Mouse (Mus musculus): ENCODE measurements at regions not wholly inside any gene's neighbourhood (a gene's known extent, or its start where the extent isn't known, plus 50 kb on each side); places are given as distances from the start of the nearest gene placed in this dataset.
A peak's percentile ranks its signal among the peaks of the same experiment; 100 is the strongest.

DNA sequence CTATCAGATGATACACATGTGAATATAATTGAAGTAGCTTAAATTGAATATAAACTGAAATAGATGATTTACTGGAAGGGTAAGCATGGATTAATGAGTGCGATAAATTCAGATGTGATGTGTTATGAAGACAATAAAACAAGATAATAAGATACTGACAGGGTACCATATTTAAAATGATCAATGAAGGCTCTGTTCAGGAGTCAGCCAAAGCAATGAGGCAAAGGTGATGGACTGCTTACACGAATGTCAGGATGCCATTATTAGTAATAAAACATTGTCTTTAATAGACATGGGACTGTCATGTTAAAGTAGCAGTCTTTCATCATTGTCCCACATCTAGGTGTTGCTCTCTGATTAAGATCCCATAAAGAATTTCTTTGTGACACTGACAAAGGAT is 263.1 kb upstream of the Ano5 start:
- H3K27ac ChIP-seq, result no peak overlapping the region
- H3K9me3 ChIP-seq (replicated peaks; ENCODE audit: low read length), result no peaks in the 10 kb centered on the region
- no peak for TF ChIP-seq CTCF (IDR thresholded peaks at IDR 0.05; ENCODE audit: low read depth)
- no peak overlapping the region for H3K4me2 ChIP-seq (ENCODE audit: low read length)
- H3K9ac ChIP-seq (ENCODE audit: low read depth, low read length), result no peak overlapping the region
- no peaks in the 10 kb centered on the region for H3K36me3 ChIP-seq (ENCODE audit: insufficient read depth, low read length)
- ATAC-seq (replicated peaks; ENCODE audit: low FRiP score, low read depth), result no peak
- H3K4me1 ChIP-seq (replicated peaks; ENCODE audit: insufficient read depth, low read length), result no peaks in the 10 kb centered on the region
- no peak overlapping the region for H3K4me3 ChIP-seq (replicated peaks; ENCODE audit: low read depth, low read length)
- DNase-seq (ENCODE audit: low spot score), result no peak
- no peaks in the 10 kb centered on the region for H3K27me3 ChIP-seq (ENCODE audit: insufficient read depth, low read length)
- WGBS, result 70% methylated on average over 2 of the region's 2 CpGs

DNA sequence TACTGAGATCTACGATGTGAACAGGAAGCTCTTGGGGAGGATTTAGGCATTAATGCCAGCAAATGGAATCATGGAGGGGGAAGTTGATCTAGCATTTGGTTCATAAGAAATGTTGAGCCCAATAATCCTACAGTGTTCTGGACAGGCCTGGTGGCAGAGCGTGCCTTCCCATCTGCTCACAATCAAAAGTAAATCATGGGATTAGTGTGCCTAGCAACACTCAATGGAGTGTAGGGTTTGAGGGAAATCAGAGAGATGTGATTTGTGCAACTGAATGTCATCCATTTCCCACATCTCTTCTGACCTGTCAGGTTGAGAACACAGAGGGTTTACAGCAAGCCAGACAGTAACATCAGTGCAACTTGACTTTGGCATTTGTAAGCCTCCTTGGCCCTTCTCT is 256.4 kb upstream of the Ano5 start:
- no peaks in the 10 kb centered on the region for H3K36me3 ChIP-seq (ENCODE audit: insufficient read depth, low read length)
- DNase-seq (ENCODE audit: low spot score) (no peak), ATAC-seq (replicated peaks; ENCODE audit: low FRiP score, low read depth) (no peak)
- no peak overlapping the region for H3K4me2 ChIP-seq (ENCODE audit: low read length)
- no peak overlapping the region for H3K4me3 ChIP-seq (replicated peaks; ENCODE audit: low read depth, low read length)
- 70% methylated on average over 2 of the region's 2 CpGs for WGBS
- TF ChIP-seq CTCF (IDR thresholded peaks at IDR 0.05; ENCODE audit: low read depth), result no peak
- no peak overlapping the region for H3K9ac ChIP-seq (ENCODE audit: low read depth, low read length)
- no peak overlapping the region for H3K27ac ChIP-seq
- H3K27me3 ChIP-seq (ENCODE audit: insufficient read depth, low read length), result no peaks in the 10 kb centered on the region
- H3K4me1 ChIP-seq (replicated peaks; ENCODE audit: insufficient read depth, low read length), result no peaks in the 10 kb centered on the region
- no peaks in the 10 kb centered on the region for H3K9me3 ChIP-seq (replicated peaks; ENCODE audit: low read length)

DNA sequence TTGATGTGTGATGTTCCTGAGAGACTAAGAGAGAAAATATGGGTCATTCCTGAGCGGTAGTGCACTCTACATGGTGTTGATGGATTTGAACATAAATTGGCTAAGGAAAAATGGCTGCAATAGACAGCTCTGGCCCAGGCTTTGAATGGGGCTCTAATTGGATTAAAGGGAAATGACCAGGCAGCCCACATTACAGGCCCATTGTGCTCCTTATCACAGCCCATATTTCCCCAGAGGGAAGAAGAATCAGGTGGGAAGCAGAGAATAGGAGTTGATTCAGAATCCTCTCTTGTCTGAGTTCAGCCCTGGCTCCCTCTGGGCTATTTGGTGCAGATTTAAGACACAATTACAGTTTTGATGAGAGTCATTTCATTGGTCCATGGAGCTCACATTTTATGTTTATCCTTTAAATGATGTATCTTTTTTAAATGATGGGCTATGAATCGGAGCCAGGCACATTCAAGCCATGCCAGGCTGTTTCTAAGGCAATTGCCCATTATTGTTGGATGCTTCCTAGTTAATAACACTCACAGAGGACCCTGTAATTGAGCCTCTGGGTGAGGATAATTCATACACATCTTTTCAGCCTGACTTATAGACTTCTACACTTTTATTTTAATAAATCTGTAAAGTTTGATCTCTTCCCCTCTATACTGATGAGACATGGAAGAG is 251.5 kb upstream of the Ano5 start:
- DNase-seq (ENCODE audit: low spot score) (no peak), ATAC-seq (replicated peaks; ENCODE audit: low FRiP score, low read depth) (no peak)
- no peak overlapping the region for H3K9ac ChIP-seq (ENCODE audit: low read depth, low read length)
- no peak overlapping the region for H3K4me2 ChIP-seq (ENCODE audit: low read length)
- H3K27ac ChIP-seq, result no peak overlapping the region
- H3K4me3 ChIP-seq (replicated peaks; ENCODE audit: low read depth, low read length), result no peak overlapping the region
- 75% methylated on average over 2 of the region's 2 CpGs for WGBS
- no peak for TF ChIP-seq CTCF (IDR thresholded peaks at IDR 0.05; ENCODE audit: low read depth)
- no peaks in the 10 kb centered on the region for H3K9me3 ChIP-seq (replicated peaks; ENCODE audit: low read length)
- no peaks in the 10 kb centered on the region for H3K4me1 ChIP-seq (replicated peaks; ENCODE audit: insufficient read depth, low read length)
- H3K36me3 ChIP-seq (ENCODE audit: insufficient read depth, low read length), result no peaks in the 10 kb centered on the region
- H3K27me3 ChIP-seq (ENCODE audit: insufficient read depth, low read length), result no peaks in the 10 kb centered on the region

DNA sequence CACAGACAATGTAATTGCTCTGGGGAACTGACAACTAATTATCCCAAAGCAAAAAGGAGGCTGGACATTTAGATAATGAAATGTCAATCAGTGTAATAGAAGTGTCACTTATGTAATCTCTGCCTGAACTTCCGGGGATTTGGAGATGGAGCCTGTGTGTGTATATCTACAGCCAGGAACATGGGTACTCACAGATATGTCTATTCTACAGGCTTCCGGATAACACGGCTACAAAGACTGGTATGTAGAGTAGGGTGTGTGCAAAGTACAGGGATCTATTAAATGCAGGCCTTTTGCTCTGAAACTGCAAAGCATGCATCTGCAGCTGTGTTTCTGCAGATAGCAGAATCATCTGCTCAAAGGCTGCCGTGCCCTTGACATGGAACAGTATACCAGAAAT is 246.7 kb upstream of the Ano5 start:
- Histone ChIP-seq H3K9me3 (replicated peaks; ENCODE audit: low read length) (no peaks in the 10 kb centered on the region), H3K4me3 (replicated peaks; ENCODE audit: low read depth, low read length) (no peak overlapping the region), H3K27ac (no peak overlapping the region), H3K9ac (ENCODE audit: low read depth, low read length) (no peak overlapping the region), H3K27me3 (ENCODE audit: insufficient read depth, low read length) (no peaks in the 10 kb centered on the region), H3K4me1 (replicated peaks; ENCODE audit: insufficient read depth, low read length) (no peaks in the 10 kb centered on the region), H3K36me3 (ENCODE audit: insufficient read depth, low read length) (no peaks in the 10 kb centered on the region), H3K4me2 (ENCODE audit: low read length) (no peak overlapping the region)
- DNase-seq (ENCODE audit: low spot score), result no peak
- TF ChIP-seq CTCF (IDR thresholded peaks at IDR 0.05; ENCODE audit: low read depth), result no peak
- ATAC-seq (replicated peaks; ENCODE audit: low FRiP score, low read depth), result no peak
- WGBS, result 86% methylated on average over 4 of the region's 4 CpGs

DNA sequence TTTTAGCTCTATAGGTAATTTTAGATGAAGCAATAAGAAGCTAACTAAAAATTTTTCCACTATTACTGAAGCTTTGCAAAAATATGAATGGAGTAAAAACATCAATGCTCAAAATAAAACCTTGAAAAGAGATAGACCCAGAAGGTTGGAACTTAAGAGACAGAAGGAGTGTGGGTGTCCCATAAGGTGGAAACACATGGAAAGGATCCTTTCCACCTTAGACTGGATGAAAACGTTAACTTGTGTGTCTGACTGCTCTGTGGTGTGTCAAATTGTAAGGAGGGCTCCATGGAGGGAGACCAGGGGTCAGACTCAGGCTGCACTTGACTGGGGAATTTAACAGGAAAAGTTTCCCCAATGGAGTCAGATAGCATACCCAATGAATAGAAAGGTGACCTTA is 244.9 kb upstream of the Ano5 start:
- H3K4me3 ChIP-seq (replicated peaks; ENCODE audit: low read depth, low read length), result no peak overlapping the region

DNA sequence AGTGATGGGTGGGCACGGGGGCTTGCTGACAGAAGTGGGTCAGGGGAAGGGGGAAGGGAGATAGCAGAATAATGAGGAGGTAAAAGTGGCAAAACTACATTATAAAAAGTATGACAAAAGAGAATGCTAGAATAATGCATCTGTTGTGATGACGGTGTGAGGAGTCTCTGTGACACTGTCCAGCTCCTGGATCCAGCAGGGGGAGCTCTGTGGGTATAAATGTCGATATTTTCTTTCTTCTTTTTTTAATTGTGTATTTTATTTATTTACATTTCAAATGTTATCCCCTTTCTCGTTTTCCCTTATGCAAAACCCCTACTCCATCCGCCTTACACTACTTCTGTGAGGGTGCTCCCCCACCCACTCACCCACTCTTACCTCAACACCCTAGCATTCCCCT is 243.9 kb upstream of the Ano5 start:
- H3K36me3 ChIP-seq (ENCODE audit: insufficient read depth, low read length), result no peaks in the 10 kb centered on the region
- H3K27me3 ChIP-seq (ENCODE audit: insufficient read depth, low read length), result no peaks in the 10 kb centered on the region
- TF ChIP-seq CTCF (IDR thresholded peaks at IDR 0.05; ENCODE audit: low read depth), result peak; percentile 39; the same call in 1 of the 2 replicates
- ATAC-seq (replicated peaks; ENCODE audit: low FRiP score, low read depth) (no peak), DNase-seq (ENCODE audit: low spot score) (no peak)
- H3K9me3 ChIP-seq (replicated peaks; ENCODE audit: low read length), result no peaks in the 10 kb centered on the region
- 71% methylated on average over 5 of the region's 5 CpGs for WGBS
- no peak overlapping the region for H3K9ac ChIP-seq (ENCODE audit: low read depth, low read length)
- H3K4me1 ChIP-seq (replicated peaks; ENCODE audit: insufficient read depth, low read length), result no peaks in the 10 kb centered on the region
- no peak overlapping the region for H3K4me2 ChIP-seq (ENCODE audit: low read length)
- no peak overlapping the region for H3K27ac ChIP-seq
- no peak overlapping the region for H3K4me3 ChIP-seq (replicated peaks; ENCODE audit: low read depth, low read length)

More for the DNA sequence above, 244.9 kb upstream of the Ano5 start:
- no peaks in the 10 kb centered on the region for H3K27me3 ChIP-seq (ENCODE audit: insufficient read depth, low read length)
- ATAC-seq (replicated peaks; ENCODE audit: low FRiP score, low read depth), result no peak
- H3K36me3 ChIP-seq (ENCODE audit: insufficient read depth, low read length), result no peaks in the 10 kb centered on the region
- TF ChIP-seq CTCF (IDR thresholded peaks at IDR 0.05; ENCODE audit: low read depth), result no peak
- no peak overlapping the region for H3K9ac ChIP-seq (ENCODE audit: low read depth, low read length)
- H3K9me3 ChIP-seq (replicated peaks; ENCODE audit: low read length), result no peaks in the 10 kb centered on the region
- DNase-seq (ENCODE audit: low spot score), result no peak
- H3K27ac ChIP-seq, result no peak overlapping the region
- no peaks in the 10 kb centered on the region for H3K4me1 ChIP-seq (replicated peaks; ENCODE audit: insufficient read depth, low read length)
- no peak overlapping the region for H3K4me2 ChIP-seq (ENCODE audit: low read length)
- WGBS, result 64% methylated on average over 1 of the region's 1 CpGs

DNA sequence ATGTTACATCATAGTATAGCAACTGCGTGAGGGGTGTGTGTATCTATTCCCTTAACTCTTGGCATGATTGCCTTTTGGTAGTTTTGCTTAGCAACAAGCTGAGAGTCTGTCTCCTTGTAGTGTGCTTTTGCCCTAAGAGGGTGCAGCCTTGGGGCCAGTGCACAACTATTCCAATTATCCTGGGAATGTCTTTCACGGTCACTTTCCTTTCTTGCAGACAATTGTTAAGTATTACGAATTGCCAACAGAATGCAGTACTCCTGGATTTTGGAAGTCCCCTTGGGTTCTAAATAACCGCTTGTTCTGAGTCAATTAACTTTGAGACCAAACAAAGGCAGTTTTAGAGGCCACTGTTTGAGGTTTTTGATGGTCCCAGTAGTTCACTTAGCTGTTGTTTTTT is 242.1 kb upstream of the Ano5 start:
- ATAC-seq (replicated peaks; ENCODE audit: low FRiP score, low read depth), result no peak
- no peaks in the 10 kb centered on the region for H3K9me3 ChIP-seq (replicated peaks; ENCODE audit: low read length)
- no peaks in the 10 kb centered on the region for H3K27me3 ChIP-seq (ENCODE audit: insufficient read depth, low read length)
- no peak overlapping the region for H3K27ac ChIP-seq
- 45% methylated on average over 4 of the region's 4 CpGs for WGBS
- H3K4me3 ChIP-seq (replicated peaks; ENCODE audit: low read depth, low read length), result no peak overlapping the region
- no peaks in the 10 kb centered on the region for H3K36me3 ChIP-seq (ENCODE audit: insufficient read depth, low read length)
- DNase-seq (ENCODE audit: low spot score), result no peak
- no peak for TF ChIP-seq CTCF (IDR thresholded peaks at IDR 0.05; ENCODE audit: low read depth)
- no peak overlapping the region for H3K4me2 ChIP-seq (ENCODE audit: low read length)
- H3K9ac ChIP-seq (ENCODE audit: low read depth, low read length), result no peak overlapping the region
- no peaks in the 10 kb centered on the region for H3K4me1 ChIP-seq (replicated peaks; ENCODE audit: insufficient read depth, low read length)

Measured in kidney, postnatal 0 days (tissue).